Mouse (Mus musculus): Measurements from ENCODE around the gene AA986860. TPM values are rescaled to one million over a fixed set of nuclear protein-coding genes. Genes with fewer than 3 reads are reported as not detected.

The AA986860 gene
- polyA plus RNA-seq, 1 experiment, result 2.5 TPM

- DNase-seq (ENCODE audit: extremely low spot score in 1 of 2, low spot score in 1 of 2), result no peak
These were observed 2.7 kb downstream of the AA986860 start for GRCm38 (mm10) chr1:130734452-130734851.

- DNase-seq (ENCODE audit: extremely low spot score in 1 of 2, low spot score in 1 of 2), result no peak
These were observed 3.1 kb downstream of the AA986860 start for GRCm38 (mm10) chr1:130734852-130735251.

- DNase-seq (ENCODE audit: extremely low spot score in 1 of 2, low spot score in 1 of 2), result no peak
These were observed 5.7 kb downstream of the AA986860 start for GRCm38 (mm10) chr1:130737411-130737881.

- DNase-seq (ENCODE audit: extremely low spot score in 1 of 2, low spot score in 1 of 2), result no peak
These were observed 6.1 kb downstream of the AA986860 start for GRCm38 (mm10) chr1:130737916-130738315.

- no peak for DNase-seq (ENCODE audit: extremely low spot score in 1 of 2, low spot score in 1 of 2)
These were observed 6.9 kb downstream of the AA986860 start for GRCm38 (mm10) chr1:130738551-130739106.

GRCm38 (mm10) chr1:130739636-130740035 is 7.9 kb downstream of the AA986860 start:
- DNase-seq (ENCODE audit: extremely low spot score in 1 of 2, low spot score in 1 of 2), result no peak

- DNase-seq (ENCODE audit: extremely low spot score in 1 of 2, low spot score in 1 of 2), result no peak
These were observed 8.5 kb downstream of the AA986860 start for GRCm38 (mm10) chr1:130740227-130740648.

GRCm38 (mm10) chr1:130740781-130741720 is 9.3 kb downstream of the AA986860 start:
- peak; percentile 40 to 68 for DNase-seq (ENCODE audit: extremely low spot score in 1 of 2, low spot score in 1 of 2)

GRCm38 (mm10) chr1:130742201-130742600 is 10.4 kb downstream of the AA986860 start:
- DNase-seq (ENCODE audit: extremely low spot score in 1 of 2, low spot score in 1 of 2), result no peak

GRCm38 (mm10) chr1:130743775-130744174 is 12.0 kb downstream of the AA986860 start:
- no peak for DNase-seq (ENCODE audit: extremely low spot score in 1 of 2, low spot score in 1 of 2)

GRCm38 (mm10) chr1:130744217-130744616 is 12.4 kb downstream of the AA986860 start:
- DNase-seq (ENCODE audit: extremely low spot score in 1 of 2, low spot score in 1 of 2), result no peak

- DNase-seq (ENCODE audit: extremely low spot score in 1 of 2, low spot score in 1 of 2), result no peak
These were observed 13.2 kb downstream of the AA986860 start for GRCm38 (mm10) chr1:130744961-130745360.

- DNase-seq (ENCODE audit: extremely low spot score in 1 of 2, low spot score in 1 of 2), result no peak
These were observed 13.8 kb downstream of the AA986860 start for GRCm38 (mm10) chr1:130745591-130745990.

GRCm38 (mm10) chr1:130746819-130747218 is 15.0 kb downstream of the AA986860 start:
- no peak for DNase-seq (ENCODE audit: extremely low spot score in 1 of 2, low spot score in 1 of 2)

- no peak for DNase-seq (ENCODE audit: extremely low spot score in 1 of 2, low spot score in 1 of 2)
These were observed 27.9 kb downstream of the AA986860 start for GRCm38 (mm10) chr1:130759689-130760088.

- DNase-seq (ENCODE audit: extremely low spot score in 1 of 2, low spot score in 1 of 2), result no peak
These were observed 29.8 kb downstream of the AA986860 start for GRCm38 (mm10) chr1:130761597-130761996.

- no peak for DNase-seq (ENCODE audit: extremely low spot score in 1 of 2, low spot score in 1 of 2)
These were observed 30.4 kb downstream of the AA986860 start for GRCm38 (mm10) chr1:130762045-130762760.

- DNase-seq (ENCODE audit: extremely low spot score in 1 of 2, low spot score in 1 of 2), result no peak
These were observed 32.3 kb downstream of the AA986860 start for GRCm38 (mm10) chr1:130764027-130764461.

- DNase-seq (ENCODE audit: extremely low spot score in 1 of 2, low spot score in 1 of 2), result no peak
These were observed 35.3 kb downstream of the AA986860 start for GRCm38 (mm10) chr1:130767066-130767465.

- DNase-seq (ENCODE audit: extremely low spot score in 1 of 2, low spot score in 1 of 2), result no peak
These were observed 38.1 kb downstream of the AA986860 start for GRCm38 (mm10) chr1:130769925-130770324.

GRCm38 (mm10) chr1:130770487-130770886 is 38.7 kb downstream of the AA986860 start:
- DNase-seq (ENCODE audit: extremely low spot score in 1 of 2, low spot score in 1 of 2), result no peak
